Mouse (Mus musculus): Measurements from ENCODE around the gene Tas2r143.

The Tas2r143 gene

GRCm38 (mm10) chr6:42362974-42363373 is 37.1 kb upstream of the Tas2r143 start:
- in situ Hi-C loops (cut with MboI; ENCODE audit: low pct_unique_long_range_greater_than_20kb in 1 of 2, low sequenced_read_pairs in 2 of 2, unreplicated experiment in 1 of 2), result no loop called here

- in situ Hi-C loops (cut with MboI; ENCODE audit: low pct_unique_long_range_greater_than_20kb in 1 of 2, low sequenced_read_pairs in 2 of 2, unreplicated experiment in 1 of 2), result no loop called here
Observed at GRCm38 (mm10) chr6:42364066-42364465, 36.0 kb upstream of the Tas2r143 start.

- in situ Hi-C loops (cut with MboI; ENCODE audit: low pct_unique_long_range_greater_than_20kb in 1 of 2, low sequenced_read_pairs in 2 of 2, unreplicated experiment in 1 of 2), result no loop called here
Observed at GRCm38 (mm10) chr6:42364607-42365006, 35.4 kb upstream of the Tas2r143 start.

- in situ Hi-C loops (cut with MboI; ENCODE audit: low pct_unique_long_range_greater_than_20kb in 1 of 2, low sequenced_read_pairs in 2 of 2, unreplicated experiment in 1 of 2), result no loop called here
Observed at GRCm38 (mm10) chr6:42365215-42365614, 34.8 kb upstream of the Tas2r143 start.

GRCm38 (mm10) chr6:42369870-42370269 is 30.2 kb upstream of the Tas2r143 start:
- in situ Hi-C loops (cut with MboI; ENCODE audit: low pct_unique_long_range_greater_than_20kb in 1 of 2, low sequenced_read_pairs in 2 of 2, unreplicated experiment in 1 of 2), result no loop called here

GRCm38 (mm10) chr6:42370630-42371363 is 29.2 kb upstream of the Tas2r143 start:
- in situ Hi-C loops (cut with MboI; ENCODE audit: low pct_unique_long_range_greater_than_20kb in 1 of 2, low sequenced_read_pairs in 2 of 2, unreplicated experiment in 1 of 2), result no loop called here

- in situ Hi-C loops (cut with MboI; ENCODE audit: low pct_unique_long_range_greater_than_20kb in 1 of 2, low sequenced_read_pairs in 2 of 2, unreplicated experiment in 1 of 2), result no loop called here
Observed at GRCm38 (mm10) chr6:42372001-42372400, 28.0 kb upstream of the Tas2r143 start.

GRCm38 (mm10) chr6:42372421-42372815 is 27.6 kb upstream of the Tas2r143 start:
- in situ Hi-C loops (cut with MboI; ENCODE audit: low pct_unique_long_range_greater_than_20kb in 1 of 2, low sequenced_read_pairs in 2 of 2, unreplicated experiment in 1 of 2), result no loop called here

GRCm38 (mm10) chr6:42372816-42373547 is 27.1 kb upstream of the Tas2r143 start, which contains the start of gene Epha1:
Gene Epha1 (minus strand): TSS chr6:42373268.
- in situ Hi-C loops (cut with MboI; ENCODE audit: low pct_unique_long_range_greater_than_20kb in 1 of 2, low sequenced_read_pairs in 2 of 2, unreplicated experiment in 1 of 2), result no loop called here

- in situ Hi-C loops (cut with MboI; ENCODE audit: low pct_unique_long_range_greater_than_20kb in 1 of 2, low sequenced_read_pairs in 2 of 2, unreplicated experiment in 1 of 2), result no loop called here
Observed at GRCm38 (mm10) chr6:42373669-42374430, 26.2 kb upstream of the Tas2r143 start.

- in situ Hi-C loops (cut with MboI; ENCODE audit: low pct_unique_long_range_greater_than_20kb in 1 of 2, low sequenced_read_pairs in 2 of 2, unreplicated experiment in 1 of 2), result no loop called here
Observed at GRCm38 (mm10) chr6:42374701-42375100, 25.3 kb upstream of the Tas2r143 start.

GRCm38 (mm10) chr6:42375131-42375530 is 24.9 kb upstream of the Tas2r143 start:
- in situ Hi-C loops (cut with MboI; ENCODE audit: low pct_unique_long_range_greater_than_20kb in 1 of 2, low sequenced_read_pairs in 2 of 2, unreplicated experiment in 1 of 2), result no loop called here

- in situ Hi-C loops (cut with MboI; ENCODE audit: low pct_unique_long_range_greater_than_20kb in 1 of 2, low sequenced_read_pairs in 2 of 2, unreplicated experiment in 1 of 2), result no loop called here
Observed at GRCm38 (mm10) chr6:42376016-42376415, 24.0 kb upstream of the Tas2r143 start.

GRCm38 (mm10) chr6:42376504-42377019 is 23.5 kb upstream of the Tas2r143 start:
- in situ Hi-C loops (cut with MboI; ENCODE audit: low pct_unique_long_range_greater_than_20kb in 1 of 2, low sequenced_read_pairs in 2 of 2, unreplicated experiment in 1 of 2), result no loop called here

GRCm38 (mm10) chr6:42377280-42377679 is 22.8 kb upstream of the Tas2r143 start:
- in situ Hi-C loops (cut with MboI; ENCODE audit: low pct_unique_long_range_greater_than_20kb in 1 of 2, low sequenced_read_pairs in 2 of 2, unreplicated experiment in 1 of 2), result no loop called here

- in situ Hi-C loops (cut with MboI; ENCODE audit: low pct_unique_long_range_greater_than_20kb in 1 of 2, low sequenced_read_pairs in 2 of 2, unreplicated experiment in 1 of 2), result no loop called here
Observed at GRCm38 (mm10) chr6:42379551-42379950, 20.5 kb upstream of the Tas2r143 start.

GRCm38 (mm10) chr6:42380416-42381144 is 19.5 kb upstream of the Tas2r143 start:
- in situ Hi-C loops (cut with MboI; ENCODE audit: low pct_unique_long_range_greater_than_20kb in 1 of 2, low sequenced_read_pairs in 2 of 2, unreplicated experiment in 1 of 2), result no loop called here

- in situ Hi-C loops (cut with MboI; ENCODE audit: low pct_unique_long_range_greater_than_20kb in 1 of 2, low sequenced_read_pairs in 2 of 2, unreplicated experiment in 1 of 2), result no loop called here
Observed at GRCm38 (mm10) chr6:42381221-42381620, 18.8 kb upstream of the Tas2r143 start.
